Mouse (Mus musculus) stomach, embryonic 14.5 days (tissue): ENCODE data around the gene Nrde2. TPM values are rescaled to one million over a fixed set of nuclear protein-coding genes. Genes with fewer than 3 reads are reported as not detected.
"Not testable (repeated sequence)": the region's sequence is repeated elsewhere in the genome, so short reads cannot be mapped to it uniquely, and the experiment has no call there.

ENCODE experiments used
- ATAC-seq: fragments of 200-750 bp; cut with Nextera tagmentation; 2 replicates; pipeline ENCODE4 v1.8.0; 2017; ENCODE audit warnings: low read depth, moderate TSS enrichment; ENCODE audit not compliant: insufficient number of reproducible peaks, insufficient read depth, low FRiP score
- H3K27ac ChIP-seq: fragments of 300-500 bp; sonication (generic); 2 replicates; pipeline ENCODE4 v1.5.1; 2014; ENCODE audit warnings: mild to moderate bottlenecking, low read length, moderate library complexity, mixed read lengths
- H3K27me3 ChIP-seq: fragments of 300-500 bp; sonication (generic); 2 replicates; pipeline ENCODE4 v1.6.1; 2014; ENCODE audit warnings: low read length, control low read depth, mixed read lengths; ENCODE audit not compliant: control insufficient read depth, insufficient read depth
- H3K36me3 ChIP-seq: fragments of 300-500 bp; sonication (generic); 2 replicates; pipeline ENCODE4 v1.6.1; 2014; ENCODE audit warnings: mild to moderate bottlenecking, control low read depth, low read length, moderate library complexity, mixed read lengths; ENCODE audit not compliant: control insufficient read depth, insufficient read depth
- H3K4me1 ChIP-seq: fragments of 300-500 bp; sonication (generic); 2 replicates; pipeline ENCODE4 v1.6.1; 2014; ENCODE audit warnings: low read length, control low read depth, mixed read lengths; ENCODE audit not compliant: control insufficient read depth, insufficient read depth
- H3K4me2 ChIP-seq: fragments of 300-500 bp; sonication (generic); replicated peaks from 2 replicates; pipeline ENCODE4 v1.6.1; 2014; ENCODE audit warnings: low read depth, low read length, control low read depth
- H3K4me3 ChIP-seq: fragments of 300-500 bp; sonication (generic); 2 replicates; pipeline ENCODE4 v1.5.1; 2014; ENCODE audit warnings: low read depth, low read length, control low read depth
- H3K9ac ChIP-seq: fragments of 300-500 bp; sonication (generic); replicated peaks from 2 replicates; pipeline ENCODE4 v1.6.1; 2014; ENCODE audit warnings: low read depth, mild to moderate bottlenecking, control low read depth, low read length, moderate library complexity, mixed read lengths
- H3K9me3 ChIP-seq: fragments of 300-500 bp; sonication (generic); 2 replicates; pipeline ENCODE4 v1.6.1; 2016; ENCODE audit warnings: low read depth, low read length, control low read depth; ENCODE audit not compliant: control insufficient read depth
- WGBS: fragments of 180-500 bp; shearing (Covaris S2); extraction: QIAGEN DNeasy Blood & Tissue Kit; methylation state at CpG from one replicate; pipeline ENCODE4 v1.1.7; 2014; 5-methylcytosine and 5-hydroxymethylcytosine counted together
- polyA plus RNA-seq: library from polyadenylated mRNA; unstranded; fragments of >200 nt; fragmentation: Nextera tagmentation; extraction: Ambion mirVana; gene quantifications from 2 replicates; pipeline ENCODE4 v1.2.1, GENCODE M21; 2014

Gene Nrde2
- polyA plus RNA-seq, 1 experiment from 2014 or later = 13.1 TPM

DNA sequence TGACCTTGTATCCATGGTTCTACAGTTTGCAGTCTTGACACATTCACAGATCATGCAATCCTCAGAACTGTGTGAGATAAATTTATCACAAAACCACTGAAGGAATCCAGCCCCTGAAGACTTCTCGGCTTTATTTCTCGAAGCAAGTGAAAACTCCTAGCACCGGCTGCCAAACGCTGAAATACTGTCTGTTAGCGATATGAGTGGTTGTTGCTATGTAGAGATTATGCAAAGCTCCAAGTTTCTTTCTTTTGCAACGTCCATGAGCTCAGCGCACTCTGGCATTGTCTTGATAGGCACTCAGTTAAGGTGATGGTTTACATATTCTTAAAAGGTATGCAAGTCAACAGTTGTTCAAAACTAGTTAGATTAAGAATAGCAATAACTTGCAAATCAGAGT is 26.4 kb upstream of the Nrde2 start:
- no peak for ATAC-seq
- H3K9ac ChIP-seq = no peak overlapping the region
- H3K27ac ChIP-seq = 0 out of 2 replicates have a peak overlapping the region, but pooled peaks have one; percentile 6
- peak overlapping the region; percentile 76; the same call in 1 of the 2 replicates for H3K4me2 ChIP-seq
- no peaks in the 10 kb centered on the region for H3K36me3 ChIP-seq
- 0 out of 2 replicates have a peak, but pooled peaks cover 3% of the 10 kb centered on the region for H3K4me1 ChIP-seq
- H3K9me3 ChIP-seq = no peaks in the 10 kb centered on the region
- H3K4me3 ChIP-seq = no peak overlapping the region
- 53% methylated on average over 7 of the region's 7 CpGs for WGBS
- H3K27me3 ChIP-seq = no peaks in the 10 kb centered on the region

DNA sequence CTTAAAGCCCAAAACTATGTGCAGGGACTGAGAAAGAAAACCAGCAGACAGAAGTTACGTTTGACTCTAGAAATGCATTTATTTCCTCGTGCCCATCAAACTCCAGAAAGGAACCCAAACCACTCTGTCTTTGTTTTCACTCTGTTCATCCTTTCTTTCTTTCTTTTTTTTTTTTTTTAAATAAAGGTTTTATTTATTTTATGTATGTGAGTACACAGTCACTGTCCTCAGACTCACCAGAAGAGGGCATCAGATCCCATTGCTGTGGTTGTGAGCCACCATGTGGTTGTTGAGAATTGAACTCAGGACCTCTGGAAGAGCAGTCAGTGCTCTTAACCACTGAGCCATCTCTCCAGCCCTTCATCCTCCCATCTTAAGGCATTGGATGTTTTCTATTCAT is 25.5 kb upstream of the Nrde2 start:
- not testable (repeated sequence) for H3K4me2 ChIP-seq, ATAC-seq, H3K4me3 ChIP-seq, H3K9ac ChIP-seq, H3K27me3 ChIP-seq, H3K27ac ChIP-seq, H3K4me1 ChIP-seq, H3K9me3 ChIP-seq, H3K36me3 ChIP-seq
- 88% methylated on average over 2 of the region's 2 CpGs for WGBS

DNA sequence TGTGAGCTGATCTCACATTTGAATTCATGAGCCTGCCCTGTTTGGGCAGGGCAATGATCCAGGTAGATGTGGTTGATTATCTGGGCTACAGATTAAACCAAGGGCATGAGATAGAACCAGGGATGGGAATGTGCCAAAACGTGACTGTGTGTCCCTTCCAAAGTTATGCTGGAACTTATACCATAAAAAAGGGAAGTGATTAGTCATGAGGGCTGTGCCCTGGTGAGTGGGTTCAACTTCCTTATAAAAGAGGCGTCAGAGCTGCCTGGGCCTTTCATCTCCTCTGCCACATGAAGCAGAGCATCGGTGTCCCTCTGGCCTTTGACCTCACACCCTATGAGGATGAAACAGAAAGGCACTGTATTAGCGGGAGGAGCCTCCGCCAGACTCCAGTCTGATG is 24.5 kb upstream of the Nrde2 start:
- Histone ChIP-seq H3K27ac (no peak overlapping the region), H3K27me3 (no peaks in the 10 kb centered on the region), H3K4me1 (0 out of 2 replicates have a peak, but pooled peaks cover 3% of the 10 kb centered on the region), H3K4me3 (no peak overlapping the region), H3K9ac (no peak overlapping the region), H3K4me2 (no peak overlapping the region), H3K9me3 (no peaks in the 10 kb centered on the region), H3K36me3 (no peaks in the 10 kb centered on the region)
- no peak for ATAC-seq
- WGBS = 65% methylated on average over 5 of the region's 5 CpGs

DNA sequence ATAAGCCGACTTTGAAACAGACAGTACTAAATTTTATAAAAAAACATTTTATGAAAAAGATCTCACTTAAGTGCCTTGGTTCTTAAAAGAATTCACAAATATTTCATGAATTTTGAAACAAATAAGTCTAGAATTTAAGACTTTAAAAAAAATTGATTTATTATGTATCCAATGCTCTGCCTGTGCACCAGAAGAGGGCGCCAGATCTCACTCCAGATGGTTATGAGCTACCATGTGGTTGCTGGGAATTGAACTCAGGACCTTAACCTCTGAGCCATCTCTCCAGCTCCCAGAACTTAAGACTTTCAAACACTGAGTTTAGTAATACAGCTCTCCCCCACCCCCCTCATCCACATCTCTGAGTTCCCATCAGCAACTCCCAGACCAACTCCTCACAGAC is 23.2 kb upstream of the Nrde2 start:
- WGBS = 76% methylated on average over 2 of the region's 2 CpGs
- Histone ChIP-seq H3K27ac (no peak overlapping the region), H3K36me3 (no peaks in the 10 kb centered on the region), H3K9ac (no peak overlapping the region), H3K9me3 (no peaks in the 10 kb centered on the region), H3K4me1 (0 out of 2 replicates have a peak, but pooled peaks cover 3% of the 10 kb centered on the region), H3K27me3 (no peaks in the 10 kb centered on the region), H3K4me2 (no peak overlapping the region), H3K4me3 (no peak overlapping the region)
- ATAC-seq = no peak

DNA sequence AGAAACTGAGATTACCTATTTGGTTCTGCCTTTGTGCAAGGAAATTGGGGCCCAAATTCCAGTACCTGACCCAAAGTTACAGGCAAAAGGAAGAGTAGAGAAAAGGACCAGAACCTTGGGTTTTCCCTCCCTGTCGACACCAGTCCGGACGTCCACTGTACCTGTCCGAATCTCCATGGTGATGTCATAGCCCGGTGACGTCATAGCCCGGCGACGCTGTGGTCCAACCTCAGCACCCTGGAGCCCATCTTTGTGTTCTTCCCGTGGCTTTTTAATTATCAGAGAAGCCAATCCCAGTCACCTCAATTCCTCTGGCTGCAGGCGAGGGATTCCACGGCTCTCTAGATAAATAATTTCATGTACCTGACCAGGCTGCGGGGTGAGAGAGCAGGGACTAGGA is 21.3 kb upstream of the Nrde2 start:
- no peaks in the 10 kb centered on the region for H3K4me1 ChIP-seq
- no peaks in the 10 kb centered on the region for H3K9me3 ChIP-seq
- no peaks in the 10 kb centered on the region for H3K27me3 ChIP-seq
- no peak for ATAC-seq
- H3K4me3 ChIP-seq = no peak overlapping the region
- 82% methylated on average over 13 of the region's 13 CpGs for WGBS
- H3K27ac ChIP-seq = no peak overlapping the region
- H3K36me3 ChIP-seq = no peaks in the 10 kb centered on the region
- no peak overlapping the region for H3K4me2 ChIP-seq
- no peak overlapping the region for H3K9ac ChIP-seq

DNA sequence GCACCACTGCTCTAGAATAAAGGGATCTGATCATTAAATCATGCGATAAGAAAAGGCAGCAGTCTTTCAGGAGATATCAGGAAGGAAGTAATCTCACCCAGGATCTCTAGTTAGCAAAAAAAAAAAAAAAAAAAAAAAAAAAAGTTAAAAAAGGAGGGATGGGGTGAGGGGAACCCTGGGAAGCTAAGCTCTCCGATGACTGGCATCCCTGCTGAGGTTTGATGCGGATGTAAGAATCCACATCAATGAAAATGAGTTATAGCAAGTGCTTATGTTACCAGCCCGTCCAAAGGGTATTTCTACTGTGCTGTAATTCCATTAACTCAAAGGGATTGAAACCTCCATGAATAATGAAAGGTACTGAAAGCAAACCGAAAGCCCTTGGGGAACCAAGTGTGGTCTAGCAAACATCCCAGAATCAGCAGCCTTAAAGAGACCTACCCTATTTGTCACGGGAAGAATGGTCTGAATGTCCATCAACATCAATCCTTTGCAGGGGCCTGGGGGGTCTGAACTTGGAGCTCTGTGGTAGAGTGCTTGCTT is 19.5 kb upstream of the Nrde2 start:
- no peak overlapping the region for H3K4me3 ChIP-seq

DNA sequence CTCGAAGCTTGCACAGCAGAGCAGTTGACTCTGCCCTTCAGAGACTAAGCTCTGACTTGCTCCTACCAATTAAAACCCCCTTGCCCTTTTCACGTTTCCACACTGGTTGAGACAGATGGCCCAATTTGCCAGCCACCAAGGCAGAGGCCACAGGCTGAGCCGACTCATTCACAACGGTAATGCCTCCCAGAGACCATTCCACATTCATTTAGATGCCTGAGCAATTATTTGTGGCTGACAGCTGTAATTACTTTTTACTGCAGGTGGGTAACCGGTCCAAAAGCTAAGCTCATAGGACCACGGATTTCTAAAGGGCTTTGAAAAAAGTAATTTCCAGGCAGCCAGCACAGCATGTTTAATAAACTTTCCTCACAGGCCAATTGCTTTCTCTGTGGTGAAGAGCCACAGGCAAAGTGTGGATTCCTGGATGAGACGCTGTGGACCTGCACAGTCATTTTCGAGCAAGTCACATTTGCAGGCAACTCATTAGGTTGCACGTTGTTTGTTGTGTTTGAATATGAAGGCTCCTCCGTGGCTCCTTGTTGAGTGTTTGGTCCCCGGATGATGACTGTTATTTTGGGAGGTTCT is 17.1 kb upstream of the Nrde2 start:
- H3K36me3 ChIP-seq = no peaks in the 10 kb centered on the region
- no peaks in the 10 kb centered on the region for H3K27me3 ChIP-seq
- no peak overlapping the region for H3K4me3 ChIP-seq
- H3K27ac ChIP-seq = no peak overlapping the region
- no peak overlapping the region for H3K4me2 ChIP-seq
- H3K9ac ChIP-seq = no peak overlapping the region
- H3K4me1 ChIP-seq = no peaks in the 10 kb centered on the region
- ATAC-seq = no peak
- WGBS = 58% methylated on average over 11 of the region's 11 CpGs
- H3K9me3 ChIP-seq = no peaks in the 10 kb centered on the region

More for the DNA sequence above, 19.5 kb upstream of the Nrde2 start:
- Histone ChIP-seq H3K27ac (no peak overlapping the region), H3K4me1 (no peaks in the 10 kb centered on the region), H3K36me3 (no peaks in the 10 kb centered on the region), H3K4me2 (no peak overlapping the region), H3K9ac (no peak overlapping the region), H3K9me3 (no peaks in the 10 kb centered on the region), H3K27me3 (no peaks in the 10 kb centered on the region)
- WGBS = 52% methylated on average over 6 of the region's 6 CpGs
- no peak for ATAC-seq

DNA sequence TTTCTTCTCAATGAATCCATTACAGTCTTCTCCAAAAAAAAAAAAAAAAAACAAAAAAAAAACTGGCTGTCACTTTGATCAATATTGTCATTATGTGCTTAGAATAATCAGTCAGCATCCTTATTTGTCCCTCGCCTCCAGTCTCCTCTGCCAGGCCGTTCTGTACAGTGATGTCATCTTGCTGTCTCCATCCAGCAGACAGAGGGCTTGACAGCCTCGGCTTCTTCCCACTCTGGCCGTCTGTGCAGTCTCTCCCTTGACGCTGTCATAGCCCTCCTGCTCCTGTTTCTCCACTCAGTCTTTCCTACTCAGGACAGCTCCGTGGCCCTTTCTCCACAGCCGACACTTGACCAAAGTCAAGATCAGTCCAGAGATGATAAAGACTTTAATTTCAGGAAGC is 13.0 kb upstream of the Nrde2 start:
- ATAC-seq = no peak
- H3K9me3 ChIP-seq = no peaks in the 10 kb centered on the region
- 0 out of 2 replicates have a peak, but pooled peaks cover 3% of the 10 kb centered on the region for H3K4me1 ChIP-seq
- H3K4me3 ChIP-seq = no peak overlapping the region
- no peak overlapping the region for H3K9ac ChIP-seq
- H3K27me3 ChIP-seq = no peaks in the 10 kb centered on the region
- WGBS = 53% methylated on average over 7 of the region's 7 CpGs
- H3K4me2 ChIP-seq = no peak overlapping the region
- no peaks in the 10 kb centered on the region for H3K36me3 ChIP-seq
- H3K27ac ChIP-seq = no peak overlapping the region
